Mouse (Mus musculus) lung, embryonic 16.5 days (tissue): ENCODE measurements around the gene Arpp21. TPM values are rescaled to one million over a fixed set of nuclear protein-coding genes. Genes with fewer than 3 reads are reported as not detected.

Experiments
- ATAC-seq: fragments of 200-750 bp; cut with Nextera tagmentation; 2 replicates; pipeline ENCODE4 v1.8.0; 2017; ENCODE audit warnings: low read depth, mild to moderate bottlenecking, moderate library complexity
- H3K27ac ChIP-seq: fragments of 300-500 bp; sonication (generic); 2 replicates; pipeline ENCODE4 v1.5.1; 2014; ENCODE audit warnings: mild to moderate bottlenecking, control low read depth, low read length
- H3K27me3 ChIP-seq: fragments of 300-500 bp; sonication (generic); 2 replicates; pipeline ENCODE4 v1.6.1; 2014; ENCODE audit warnings: low read depth, low read length, mixed read lengths; ENCODE audit not compliant: control insufficient read depth, insufficient read depth
- H3K36me3 ChIP-seq: fragments of 300-500 bp; sonication (generic); 2 replicates; pipeline ENCODE4 v1.6.1; 2014; ENCODE audit warnings: low read length; ENCODE audit not compliant: control insufficient read depth, insufficient read depth
- H3K4me1 ChIP-seq: fragments of 300-500 bp; sonication (generic); replicated peaks from 2 replicates; pipeline ENCODE4 v1.6.1; 2014; ENCODE audit warnings: low read length, mixed read lengths; ENCODE audit not compliant: control insufficient read depth, insufficient read depth
- H3K4me2 ChIP-seq: fragments of 300-500 bp; sonication (generic); 2 replicates; pipeline ENCODE4 v1.6.1; 2014; ENCODE audit warnings: low read depth, low read length, control low read depth
- H3K4me3 ChIP-seq: fragments of 300-500 bp; sonication (generic); 2 replicates; pipeline ENCODE4 v1.5.1; 2014; ENCODE audit warnings: mild to moderate bottlenecking, low read length, control low read depth
- H3K9ac ChIP-seq: fragments of 300-500 bp; sonication (generic); 2 replicates; pipeline ENCODE4 v1.6.1; 2014; ENCODE audit warnings: low read length, control low read depth
- H3K9me3 ChIP-seq: fragments of 300-500 bp; sonication (generic); 2 replicates; pipeline ENCODE4 v1.6.1; 2016; ENCODE audit warnings: low read length; ENCODE audit not compliant: control insufficient read depth
- WGBS: fragments of 180-500 bp; shearing (Covaris S2); extraction: QIAGEN DNeasy Blood & Tissue Kit; methylation state at CpG from one replicate; pipeline ENCODE4 v1.1.7; 2014; 5-methylcytosine and 5-hydroxymethylcytosine counted together
- polyA plus RNA-seq: library from polyadenylated mRNA; unstranded; fragments of >200 nt; fragmentation: Nextera tagmentation; extraction: Ambion mirVana; gene quantifications from 2 replicates; pipeline ENCODE4 v1.2.1, GENCODE M21; 2015

The Arpp21 gene
- polyA plus RNA-seq, 1 experiment from 2014 or later: 2.2 TPM

- H3K27ac ChIP-seq: no peak overlapping the region
- ATAC-seq: no peak
- no peaks in the 10 kb centered on the region for H3K4me1 ChIP-seq
- no peaks in the 10 kb centered on the region for H3K36me3 ChIP-seq
- 76% methylated on average over 5 of the region's 5 CpGs for WGBS
- H3K9me3 ChIP-seq: no peaks in the 10 kb centered on the region
- H3K4me3 ChIP-seq: no peak overlapping the region
- H3K4me2 ChIP-seq: no peak overlapping the region
- no peak overlapping the region for H3K9ac ChIP-seq
- no peaks in the 10 kb centered on the region for H3K27me3 ChIP-seq
These were observed 160.5 kb downstream of the Arpp21 start for GRCm38 (mm10) chr9:112075273-112075672.

GRCm38 (mm10) chr9:112074872-112075271 is 160.9 kb downstream of the Arpp21 start:
- ATAC-seq: no peak
- Histone ChIP-seq H3K27me3 (no peaks in the 10 kb centered on the region), H3K27ac (no peak overlapping the region), H3K36me3 (no peaks in the 10 kb centered on the region), H3K4me3 (no peak overlapping the region), H3K9me3 (no peaks in the 10 kb centered on the region), H3K9ac (no peak overlapping the region), H3K4me2 (no peak overlapping the region), H3K4me1 (no peaks in the 10 kb centered on the region)
- 52% methylated on average over 5 of the region's 5 CpGs for WGBS

- H3K36me3 ChIP-seq: no peaks in the 10 kb centered on the region
- no peak overlapping the region for H3K9ac ChIP-seq
- no peaks in the 10 kb centered on the region for H3K9me3 ChIP-seq
- WGBS: 36% methylated on average over 3 of the region's 3 CpGs
- H3K4me2 ChIP-seq: no peak overlapping the region
- H3K4me3 ChIP-seq: no peak overlapping the region
- no peak for ATAC-seq
- no peaks in the 10 kb centered on the region for H3K27me3 ChIP-seq
- no peak overlapping the region for H3K27ac ChIP-seq
- no peaks in the 10 kb centered on the region for H3K4me1 ChIP-seq
These were observed 164.4 kb downstream of the Arpp21 start for GRCm38 (mm10) chr9:112071368-112071767.

GRCm38 (mm10) chr9:112070961-112071360 is 164.8 kb downstream of the Arpp21 start:
- Histone ChIP-seq H3K27ac (no peak overlapping the region), H3K9ac (no peak overlapping the region)
- 40% methylated on average over 5 of the region's 5 CpGs for WGBS

DNA sequence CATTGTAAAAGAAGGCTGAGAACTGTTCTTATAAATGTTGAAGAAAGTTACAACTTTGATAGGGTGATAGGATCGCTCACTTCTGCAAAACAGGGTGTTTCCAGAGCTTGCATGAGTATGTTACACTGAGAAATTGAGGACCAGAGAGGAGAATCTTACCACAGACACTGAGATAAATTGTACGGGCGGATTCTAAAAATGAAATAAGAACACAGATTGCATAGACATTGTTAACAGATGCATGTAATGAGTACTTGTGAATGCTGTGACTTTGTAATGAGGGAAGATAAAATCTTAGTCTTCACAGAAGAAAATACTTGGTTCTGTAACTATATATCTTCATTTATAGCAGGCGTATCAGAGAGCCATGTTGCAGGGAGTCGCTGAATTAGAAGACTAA is 167.5 kb downstream of the Arpp21 start:
- Histone ChIP-seq H3K4me3 (no peak overlapping the region), H3K36me3 (no peaks in the 10 kb centered on the region), H3K4me1 (no peaks in the 10 kb centered on the region), H3K9ac (no peak overlapping the region), H3K4me2 (no peak overlapping the region), H3K27me3 (no peaks in the 10 kb centered on the region), H3K27ac (no peak overlapping the region), H3K9me3 (no peaks in the 10 kb centered on the region)
- 89% methylated on average over 5 of the region's 5 CpGs for WGBS
- no peak for ATAC-seq

More at GRCm38 (mm10) chr9:112070961-112071360, 164.8 kb downstream of the Arpp21 start:
- H3K36me3 ChIP-seq: no peaks in the 10 kb centered on the region
- H3K4me2 ChIP-seq: no peak overlapping the region
- no peaks in the 10 kb centered on the region for H3K27me3 ChIP-seq
- H3K4me1 ChIP-seq: no peaks in the 10 kb centered on the region
- no peak for ATAC-seq
- H3K9me3 ChIP-seq: no peaks in the 10 kb centered on the region
- no peak overlapping the region for H3K4me3 ChIP-seq

DNA sequence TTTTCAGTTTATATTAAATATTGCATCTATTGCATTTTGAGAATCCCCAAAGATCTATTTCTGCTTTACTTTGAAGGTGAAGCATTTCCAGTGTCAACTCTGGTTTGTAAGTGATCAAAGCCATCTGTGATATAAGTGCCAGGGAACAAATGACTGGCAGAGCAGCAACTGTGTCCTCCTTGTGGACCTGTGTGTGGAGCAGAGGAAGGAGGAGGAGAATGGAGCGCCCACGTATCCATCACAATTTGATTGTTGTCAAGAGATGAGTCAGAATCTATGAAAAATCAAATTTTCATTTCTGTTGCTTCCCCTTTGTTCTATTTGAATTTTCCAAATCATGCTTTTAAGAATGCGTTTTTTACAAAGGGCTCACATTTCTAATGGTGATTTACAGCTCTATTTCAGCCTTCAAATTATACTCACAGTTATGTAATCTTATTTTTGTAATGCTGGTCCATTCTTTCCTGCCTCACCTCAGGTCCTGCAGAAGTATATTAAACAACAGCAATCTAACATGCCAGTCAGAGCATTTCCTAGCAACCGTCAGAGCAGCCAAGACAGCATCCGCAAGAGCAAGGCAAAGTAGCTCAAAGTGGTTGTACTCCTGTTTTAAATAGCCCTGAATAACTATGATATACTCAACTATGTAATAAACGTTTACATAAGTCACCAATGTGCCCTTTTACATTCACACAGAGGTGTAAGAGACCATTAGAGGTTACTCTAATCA is 174.9 kb downstream of the Arpp21 start:
- Histone ChIP-seq H3K4me3 (no peak overlapping the region), H3K4me2 (no peak overlapping the region), H3K27ac (no peak overlapping the region), H3K9me3 (no peaks in the 10 kb centered on the region), H3K9ac (no peak overlapping the region), H3K36me3 (no peaks in the 10 kb centered on the region), H3K4me1 (no peaks in the 10 kb centered on the region), H3K27me3 (no peaks in the 10 kb centered on the region)
- WGBS: 48% methylated on average over 6 of the region's 6 CpGs
- no peak for ATAC-seq

- Histone ChIP-seq H3K9ac (no peak overlapping the region), H3K36me3 (no peaks in the 10 kb centered on the region), H3K4me2 (no peak overlapping the region), H3K27ac (no peak overlapping the region), H3K9me3 (no peaks in the 10 kb centered on the region), H3K4me3 (no peak overlapping the region), H3K4me1 (no peaks in the 10 kb centered on the region), H3K27me3 (no peaks in the 10 kb centered on the region)
- 67% methylated on average over 6 of the region's 6 CpGs for WGBS
- ATAC-seq: no peak
These were observed 180.8 kb downstream of the Arpp21 start for GRCm38 (mm10) chr9:112054807-112055381.

DNA sequence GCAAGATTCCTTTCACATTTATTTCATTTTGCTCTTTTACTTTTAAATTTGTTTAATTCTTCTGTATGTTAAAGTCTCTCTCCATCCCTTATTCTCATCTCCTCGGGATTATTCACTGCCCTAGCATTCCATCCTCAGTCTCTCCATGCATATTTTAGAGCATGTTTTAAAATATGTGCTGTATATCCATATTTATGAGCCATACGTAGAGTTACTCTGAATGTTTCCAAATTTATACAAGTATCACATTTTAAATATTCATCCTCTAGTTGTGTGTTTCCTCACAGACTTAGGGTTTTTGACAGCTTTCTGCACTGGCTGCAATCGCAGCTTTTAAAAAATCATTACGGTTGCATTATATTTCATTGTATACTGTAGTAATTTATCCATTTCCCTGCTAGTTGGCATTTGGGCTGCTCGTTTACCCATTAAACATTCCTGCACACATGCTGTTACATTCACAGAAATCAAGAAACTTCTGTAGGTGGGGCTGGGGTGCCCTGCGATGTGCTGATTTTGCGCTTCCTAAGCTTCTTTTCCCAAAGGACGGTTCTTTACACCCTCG is 187.8 kb downstream of the Arpp21 start:
- no peak overlapping the region for H3K4me2 ChIP-seq
- no peak for ATAC-seq
- no peak overlapping the region for H3K27ac ChIP-seq
- H3K4me3 ChIP-seq: no peak overlapping the region
- no peaks in the 10 kb centered on the region for H3K36me3 ChIP-seq
- H3K27me3 ChIP-seq: no peaks in the 10 kb centered on the region
- H3K9ac ChIP-seq: no peak overlapping the region
- no peaks in the 10 kb centered on the region for H3K9me3 ChIP-seq
- no peaks in the 10 kb centered on the region for H3K4me1 ChIP-seq
- 79% methylated on average over 9 of the region's 9 CpGs for WGBS

GRCm38 (mm10) chr9:112040566-112040965 is 195.2 kb downstream of the Arpp21 start:
- Histone ChIP-seq H3K4me3 (no peak overlapping the region), H3K36me3 (no peaks in the 10 kb centered on the region), H3K9me3 (no peaks in the 10 kb centered on the region), H3K27ac (no peak overlapping the region), H3K4me1 (no peaks in the 10 kb centered on the region), H3K4me2 (no peak overlapping the region), H3K27me3 (no peaks in the 10 kb centered on the region), H3K9ac (no peak overlapping the region)
- ATAC-seq: no peak
- 78% methylated on average over 1 of the region's 1 CpGs for WGBS
